Mouse (Mus musculus): ENCODE measurements around the gene Foxr1. TPM values are rescaled to one million over a fixed set of nuclear protein-coding genes. Genes with fewer than 3 reads are reported as not detected.

Foxr1 gene
- polyA plus RNA-seq (2012; rRNA removed): 0.05 TPM in 1 of 2 replicates, not detected in the other

GRCm38 (mm10) chr9:44440961-44441360 lies at the start of gene Foxr1:
Gene Foxr1, minus strand, starts transcription at chr9:44441136.
- DNase-seq (ENCODE audit: low read depth): no peak

DNA sequence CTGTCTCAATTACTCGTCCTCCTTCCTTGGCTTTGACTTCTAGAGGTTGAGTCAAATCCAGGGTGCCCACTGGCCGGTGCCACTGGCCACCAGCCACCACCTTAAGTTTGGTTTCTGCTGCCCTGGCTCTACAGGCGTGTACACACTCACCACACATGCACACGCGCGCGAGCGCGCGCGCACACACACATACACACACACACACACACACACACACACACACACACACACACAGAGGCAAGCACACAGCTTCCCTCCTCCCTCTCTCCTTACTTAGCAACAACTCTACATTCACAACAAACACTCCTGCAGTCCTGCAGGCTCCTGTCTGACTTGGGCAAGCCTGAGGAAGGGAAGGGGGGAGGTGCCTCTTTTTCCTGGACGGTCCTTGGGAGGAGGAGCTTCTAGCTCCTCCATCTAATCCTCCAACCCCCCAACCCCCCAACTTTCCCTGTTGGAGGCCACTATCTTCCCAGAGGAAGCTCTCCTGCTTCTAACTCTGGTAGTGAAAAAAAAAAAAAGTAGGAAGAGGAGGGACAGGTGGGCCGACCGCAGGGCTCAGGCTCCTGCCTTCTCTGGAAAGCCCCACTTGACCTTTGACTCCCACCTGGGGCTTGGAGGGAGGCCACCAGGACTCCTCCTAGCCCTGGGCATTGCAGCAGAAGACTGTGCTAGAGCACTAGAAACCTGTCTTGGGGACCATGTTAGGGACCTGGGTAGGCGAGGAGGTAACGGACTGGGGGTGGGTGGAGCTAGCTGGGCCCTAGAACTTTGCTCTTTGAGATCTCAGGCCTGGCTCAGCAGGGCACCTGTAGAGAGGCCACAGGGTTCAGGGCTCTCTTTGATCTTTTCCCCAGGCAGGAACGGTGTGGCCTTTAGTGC lies 49.4 kb upstream of the Foxr1 start:
- DNase-seq (ENCODE audit: low read depth): no peak

- no peak for DNase-seq (ENCODE audit: low read depth)
These were observed 48.7 kb upstream of the Foxr1 start for GRCm38 (mm10) chr9:44489651-44490085.

GRCm38 (mm10) chr9:44488855-44489381 lies 48.0 kb upstream of the Foxr1 start:
- DNase-seq (ENCODE audit: low read depth): no peak

DNA sequence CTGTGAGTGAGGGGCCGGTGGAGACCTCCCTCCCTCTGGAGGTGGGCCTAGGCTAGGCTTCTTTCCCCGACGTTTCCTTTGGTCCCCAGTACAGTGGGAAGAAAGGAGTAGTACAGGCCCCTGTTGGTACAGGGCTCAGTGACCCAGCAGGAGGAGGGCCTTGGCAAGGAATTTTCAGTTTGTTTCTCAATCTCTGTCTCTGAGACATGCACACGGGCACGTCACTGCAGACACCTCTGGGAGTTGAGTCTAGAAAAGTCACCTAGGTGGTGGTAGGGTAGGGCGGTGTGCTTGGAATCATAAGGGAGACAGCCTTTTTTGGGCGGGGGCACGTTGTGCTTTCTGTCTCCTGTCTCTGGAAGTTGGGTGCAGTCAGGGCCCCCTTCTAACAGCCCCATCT lies 47.5 kb upstream of the Foxr1 start:
- no peak for DNase-seq (ENCODE audit: low read depth)

DNA sequence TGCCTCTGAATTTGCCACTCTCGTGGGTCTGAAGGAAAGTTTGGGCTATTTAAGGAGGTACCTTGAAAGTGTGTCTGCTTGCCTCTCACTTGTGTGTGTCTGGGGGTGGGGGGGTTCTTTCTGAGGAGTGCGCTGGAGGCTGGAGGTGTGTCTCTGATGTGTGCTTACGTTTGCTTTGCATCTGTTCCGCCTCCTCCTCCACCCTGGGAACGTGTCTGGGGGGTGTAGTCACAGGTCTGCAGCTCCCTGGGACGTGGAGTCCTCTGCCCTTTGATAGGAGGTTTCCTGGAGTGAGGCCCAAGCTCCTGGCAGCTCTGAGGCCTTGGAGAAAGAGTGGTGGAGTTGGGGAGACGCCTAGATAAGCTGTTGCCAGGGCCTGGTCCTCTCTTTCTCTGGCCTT lies 46.5 kb upstream of the Foxr1 start:
- DNase-seq (ENCODE audit: low read depth): no peak

- DNase-seq (ENCODE audit: low read depth): no peak
These were observed 45.9 kb upstream of the Foxr1 start for GRCm38 (mm10) chr9:44486741-44487421.

DNA sequence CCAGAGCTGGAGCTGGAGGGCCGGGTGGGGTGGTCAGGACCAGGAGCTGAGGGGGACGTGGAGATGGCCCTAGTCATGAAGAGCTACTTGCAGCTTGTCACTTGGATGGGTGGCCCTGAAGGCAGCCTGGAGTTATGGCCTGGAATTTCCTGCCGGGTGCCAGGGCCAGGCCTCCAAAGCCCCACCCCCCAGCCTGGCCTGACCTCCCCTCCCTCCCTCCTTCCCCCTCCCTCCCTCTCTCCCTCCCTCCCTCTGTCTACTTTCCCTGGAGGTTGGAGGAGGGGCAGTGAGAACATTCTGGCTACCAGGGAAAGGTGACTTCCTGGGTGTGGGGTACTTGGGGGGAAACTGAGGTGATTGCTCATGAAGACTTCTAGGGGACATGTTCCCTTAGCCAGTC lies 45.4 kb upstream of the Foxr1 start:
- no peak for DNase-seq (ENCODE audit: low read depth)

GRCm38 (mm10) chr9:44485516-44486161 lies 44.7 kb upstream of the Foxr1 start:
- DNase-seq (ENCODE audit: low read depth): no peak

DNA sequence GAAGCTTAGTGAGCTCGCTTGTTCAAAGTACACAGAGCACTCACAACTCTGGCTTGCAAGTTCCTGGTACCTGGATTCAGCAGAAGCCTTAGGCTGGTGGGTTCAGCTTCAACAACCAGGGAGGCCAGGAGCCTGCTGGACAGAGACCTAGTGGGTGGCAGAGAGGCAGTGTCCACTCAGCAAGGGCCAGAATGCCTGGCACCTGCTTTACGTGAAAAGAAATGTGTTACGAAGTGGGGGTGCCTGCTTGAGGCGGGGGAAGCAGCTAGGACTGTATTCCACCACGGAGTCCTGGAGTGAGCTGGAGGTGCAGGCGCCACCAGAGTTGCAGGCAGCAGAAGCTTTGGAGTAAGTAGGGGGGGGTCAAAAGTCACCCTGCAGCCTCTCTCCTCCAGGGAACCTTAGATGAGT lies 44.2 kb upstream of the Foxr1 start:
- no peak for DNase-seq (ENCODE audit: low read depth)

- DNase-seq (ENCODE audit: low read depth): no peak
These were observed 43.6 kb upstream of the Foxr1 start for GRCm38 (mm10) chr9:44484311-44485104.

DNA sequence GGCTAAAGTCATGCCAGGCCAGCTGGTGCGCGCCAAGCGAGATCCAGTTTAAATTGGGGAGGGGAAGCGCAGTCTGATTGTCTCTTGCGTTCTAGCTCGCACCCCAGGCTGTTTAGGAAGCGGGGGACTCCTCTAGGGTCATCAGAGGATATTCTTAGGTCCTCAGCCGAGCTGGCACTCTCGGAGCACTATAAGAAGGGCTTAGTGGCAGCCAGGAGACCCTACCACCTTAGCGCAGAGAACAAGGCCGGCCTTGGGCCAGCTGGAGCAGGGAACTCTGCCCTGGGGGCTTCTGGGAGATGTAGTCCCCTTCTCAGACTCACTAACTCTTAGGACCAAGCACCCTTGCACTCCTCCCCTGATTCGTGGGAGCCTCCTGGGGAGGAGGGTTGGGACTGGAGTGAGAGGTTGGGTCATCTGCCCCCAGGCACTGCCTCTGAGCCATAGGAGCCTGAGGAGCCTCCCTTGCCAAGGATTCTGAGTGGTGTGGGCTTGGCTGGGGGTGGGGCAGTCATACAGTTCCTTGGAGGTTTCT lies 42.6 kb upstream of the Foxr1 start:
- DNase-seq (ENCODE audit: low read depth): no peak

- DNase-seq (ENCODE audit: low read depth): no peak
These were observed 42.1 kb upstream of the Foxr1 start for GRCm38 (mm10) chr9:44483041-44483509.

DNA sequence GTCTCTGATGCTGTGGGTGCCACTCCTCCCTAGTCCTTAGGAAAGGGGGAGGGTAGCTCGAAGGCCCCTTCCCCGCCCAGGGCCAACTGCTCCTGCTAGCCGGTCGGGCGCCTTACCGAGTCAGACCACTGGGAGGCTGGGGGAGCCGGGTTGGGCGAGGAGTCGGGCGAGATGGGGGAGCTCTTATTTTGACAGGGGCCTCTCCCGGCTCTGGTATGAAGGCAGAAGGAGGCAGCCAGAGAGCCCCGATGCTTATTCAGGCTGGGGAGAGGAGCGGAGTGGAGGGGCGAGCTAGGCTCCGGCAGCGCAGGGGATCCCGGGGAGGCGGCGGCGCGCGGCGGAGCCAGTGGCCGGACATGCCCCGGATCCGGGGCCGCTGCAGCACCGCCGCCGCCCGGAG lies 41.6 kb upstream of the Foxr1 start, which contains the start of gene Bcl9l:
Bcl9l (plus strand) TSS at position 274 of the 400 bp plus-strand sequence.
- no peak for DNase-seq (ENCODE audit: low read depth)

DNA sequence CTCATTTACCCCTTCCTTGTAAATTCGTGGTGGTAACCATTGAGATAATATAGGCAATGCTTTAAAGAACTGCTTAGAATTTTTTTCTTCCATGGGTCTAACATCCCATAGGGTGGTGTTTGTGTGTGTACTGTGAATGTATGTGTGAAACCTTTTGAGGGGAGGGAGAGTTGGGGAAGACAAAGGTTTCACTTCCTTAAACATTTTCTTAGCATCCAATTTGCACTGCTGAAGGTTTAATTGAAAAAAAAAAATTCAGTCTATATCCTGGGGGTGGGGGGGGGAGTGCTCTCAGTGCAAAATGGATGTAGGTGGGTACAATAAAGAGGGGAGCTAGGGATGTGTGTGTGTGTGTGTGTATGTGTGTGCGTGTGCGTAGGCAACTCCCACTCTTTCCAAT lies 41.2 kb upstream of the Foxr1 start:
- no peak for DNase-seq (ENCODE audit: low read depth)

GRCm38 (mm10) chr9:44479628-44480428 lies 38.9 kb upstream of the Foxr1 start:
- DNase-seq (ENCODE audit: low read depth): no peak

DNA sequence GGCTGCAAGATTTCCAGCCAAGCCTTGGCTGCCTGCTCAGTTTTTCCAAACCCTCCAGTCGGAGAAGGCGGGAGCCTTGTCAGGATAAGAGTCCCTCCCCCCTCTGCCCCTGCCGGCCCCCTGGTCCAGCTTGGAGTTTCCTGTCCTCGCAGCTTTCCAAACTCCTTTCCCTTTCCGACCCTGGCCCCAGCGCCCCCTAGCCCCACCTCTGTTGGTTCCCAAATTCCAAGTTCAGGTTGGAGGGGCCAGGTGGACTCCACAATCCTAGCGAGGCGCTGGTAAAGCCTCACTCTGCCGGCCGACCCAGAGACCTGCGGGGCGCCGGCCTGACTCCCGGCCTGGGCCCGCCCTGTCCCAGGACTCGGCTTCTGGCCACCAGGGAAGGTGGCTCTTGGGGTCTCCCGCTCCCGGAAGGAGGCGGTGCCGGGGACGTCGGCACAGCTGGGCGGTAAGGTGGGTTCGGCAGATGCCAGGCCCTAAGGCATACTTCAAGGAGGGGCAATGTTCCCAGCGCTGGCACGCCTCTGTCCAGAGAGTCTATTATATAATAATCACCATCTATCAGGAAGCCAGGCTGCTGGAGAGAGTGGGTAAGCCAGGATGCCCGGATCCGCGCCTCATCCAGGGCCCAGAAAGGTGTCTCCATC lies 38.1 kb upstream of the Foxr1 start:
- DNase-seq (ENCODE audit: low read depth): no peak

DNA sequence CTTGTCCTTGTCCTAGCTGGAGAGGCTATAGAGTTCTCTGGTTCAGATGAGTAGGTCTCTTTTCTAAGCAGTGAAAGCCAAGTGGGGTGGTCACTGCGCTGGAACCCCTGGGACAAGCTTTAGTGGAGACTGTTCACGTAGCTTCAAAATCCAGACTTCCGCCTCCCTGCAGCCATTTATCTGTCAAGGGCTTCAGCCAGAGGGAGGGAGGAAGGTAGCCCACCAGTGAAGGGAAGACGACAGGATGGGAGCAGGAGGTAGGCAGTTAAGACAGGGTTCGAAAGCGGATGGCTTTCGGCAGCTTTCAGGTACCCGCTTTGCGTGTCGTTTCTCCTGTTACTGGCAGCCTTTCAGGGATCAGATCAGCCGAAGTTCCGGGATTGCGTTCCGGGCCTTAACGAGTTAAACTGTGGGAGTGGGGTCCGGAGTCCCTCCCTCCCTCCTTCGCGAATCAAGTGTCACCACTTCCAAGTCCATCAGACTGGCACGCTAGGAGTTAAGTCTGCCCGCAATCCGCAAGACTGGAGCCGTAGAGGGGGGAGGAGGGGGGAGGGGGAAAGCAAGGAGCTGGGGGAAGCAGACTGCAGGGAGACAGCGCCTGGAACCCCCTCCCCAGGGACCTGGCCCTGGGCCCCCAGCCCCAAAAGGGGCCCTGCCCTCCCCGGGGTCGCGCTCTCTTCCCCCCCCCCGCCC lies 37.4 kb upstream of the Foxr1 start:
- no peak for DNase-seq (ENCODE audit: low read depth)
